Mouse (Mus musculus) spleen, postnatal 0 days (tissue): ENCODE measurements around the gene Il23a. TPM values are rescaled to one million over a fixed set of nuclear protein-coding genes. Genes with fewer than 3 reads are reported as not detected.

ENCODE experiments used
- polyA plus RNA-seq: library from polyadenylated mRNA; unstranded; fragments of >200 nt; fragmentation: Nextera tagmentation; extraction: Ambion mirVana; gene quantifications from 2 replicates; pipeline ENCODE4 v1.2.1, GENCODE M21; 2015

Il23a gene
- polyA plus RNA-seq = 0.16 TPM in 1 of 2 replicates, not detected in the other

GRCm38 (mm10) chr10:128298702-128299171 is at the start of gene Il23a:
Il23a (minus strand) TSS chr10:128298752.

GRCm38 (mm10) chr10:128337306-128338181 is 39.0 kb upstream of the Il23a start, which contains the start of gene Cs:
Cs (plus strand) TSS chr10:128337734.

GRCm38 (mm10) chr10:128322141-128323108 is 23.9 kb upstream of the Il23a start, which contains the start of gene Cnpy2:
Cnpy2 (plus strand) TSS chr10:128322459.

GRCm38 (mm10) chr10:128303126-128304021 is 4.8 kb upstream of the Il23a start, which contains the start of gene Pan2:
Pan2 (plus strand) TSS chr10:128303335.

GRCm38 (mm10) chr10:128270287-128270841 is 28.2 kb downstream of the Il23a start, which contains the start of gene Stat2:
Stat2 (plus strand) TSS chr10:128270559.

GRCm38 (mm10) chr10:128268371-128268770 is 30.2 kb downstream of the Il23a start, which contains the start of gene Apof:
Apof (plus strand) TSS chr10:128268671.

GRCm38 (mm10) chr10:128253677-128254255 is 44.8 kb downstream of the Il23a start, which contains the start of gene Apon:
Apon (plus strand) TSS chr10:128254096.

Other genes with a start within 250 kb of the Il23a start
- gene Ptges3, start 239.8 kb downstream of the Il23a start, polyA plus RNA-seq = 268 and 285 TPM in 2 replicates
- 1,326 and 1,411 TPM in 2 replicates for gene Atp5b, start 215.5 kb downstream of the Il23a start, polyA plus RNA-seq
- gene Baz2a, start 207.2 kb downstream of the Il23a start, polyA plus RNA-seq = 8.9 and 9.9 TPM in 2 replicates
- 7.7 and 11.5 TPM in 2 replicates for gene Rbms2, start 118.5 kb downstream of the Il23a start, polyA plus RNA-seq
- 0.90 and 1.2 TPM in 2 replicates for gene Gls2, start 104.3 kb downstream of the Il23a start, polyA plus RNA-seq
- 14.5 and 15.6 TPM in 2 replicates for gene Spryd4, start 86.9 kb downstream of the Il23a start, polyA plus RNA-seq
- gene Mip, start 72.9 kb downstream of the Il23a start, polyA plus RNA-seq = not detected in 2 replicates
- 41.5 and 42.0 TPM in 2 replicates for gene Timeless, start 66.7 kb downstream of the Il23a start, polyA plus RNA-seq
- gene Apon, start 44.7 kb downstream of the Il23a start, polyA plus RNA-seq = 0.27 and 0.45 TPM in 2 replicates
- 0.53 and 0.72 TPM in 2 replicates for gene Apof, start 30.1 kb downstream of the Il23a start, polyA plus RNA-seq
- 10.4 and 11.9 TPM in 2 replicates for gene Stat2, start 28.2 kb downstream of the Il23a start, polyA plus RNA-seq
- 16.4 and 18.3 TPM in 2 replicates for gene Pan2, start 4.6 kb upstream of the Il23a start, polyA plus RNA-seq
- 115 and 130 TPM in 2 replicates for gene Cnpy2, start 23.7 kb upstream of the Il23a start, polyA plus RNA-seq
- gene Cs, start 39.0 kb upstream of the Il23a start, polyA plus RNA-seq = 101 and 112 TPM in 2 replicates
- gene Coq10a, start 70.2 kb upstream of the Il23a start, polyA plus RNA-seq = 9.0 and 9.1 TPM in 2 replicates
- 6.4 and 6.5 TPM in 2 replicates for gene Ankrd52, start 78.4 kb upstream of the Il23a start, polyA plus RNA-seq
- gene Slc39a5, start 102.5 kb upstream of the Il23a start, polyA plus RNA-seq = 0.08 and 0.12 TPM in 2 replicates
- gene Nabp2, start 112.7 kb upstream of the Il23a start, polyA plus RNA-seq = 48.7 and 52.0 TPM in 2 replicates
- 13.7 and 17.6 TPM in 2 replicates for gene Rnf41, start 112.9 kb upstream of the Il23a start, polyA plus RNA-seq
- gene Smarcc2, start 160.5 kb upstream of the Il23a start, polyA plus RNA-seq = 22.0 and 26.1 TPM in 2 replicates
- gene Myl6, start 195.4 kb upstream of the Il23a start, polyA plus RNA-seq = 807 and 844 TPM in 2 replicates
- 3.4 and 3.7 TPM in 2 replicates for gene Myl6b, start 199.9 kb upstream of the Il23a start, polyA plus RNA-seq
- 19.0 and 22.8 TPM in 2 replicates for gene Esyt1, start 227.1 kb upstream of the Il23a start, polyA plus RNA-seq
- gene Zc3h10, start 249.0 kb upstream of the Il23a start, polyA plus RNA-seq = 6.2 and 7.0 TPM in 2 replicates